Mouse (Mus musculus): Measurements from ENCODE around the gene Elovl6.

GRCm38 (mm10) chr3:129544217-129544616, 12.1 kb downstream of the Elovl6 start:
- no peak for TF ChIP-seq CTCF (IDR thresholded peaks at IDR 0.05; ENCODE audit: extremely low read depth, insufficient read depth, low read length)
- no peak for TF ChIP-seq POLR2A (IDR thresholded peaks at IDR 0.05; ENCODE audit: extremely low read depth, insufficient read depth, low read length)

All from cortical plate, adult 2 months (tissue).